Mouse (Mus musculus) CD4-positive helper T cell, adult 2 months (primary cell): ENCODE measurements around the gene Ranbp17.

Source experiments
- DNase-seq: peaks from one replicate; pipeline ENCODE4 v3.0.0-alpha.2; 2012; ENCODE audit warnings: low read depth, missing footprints, low spot score

The Ranbp17 gene

DNA sequence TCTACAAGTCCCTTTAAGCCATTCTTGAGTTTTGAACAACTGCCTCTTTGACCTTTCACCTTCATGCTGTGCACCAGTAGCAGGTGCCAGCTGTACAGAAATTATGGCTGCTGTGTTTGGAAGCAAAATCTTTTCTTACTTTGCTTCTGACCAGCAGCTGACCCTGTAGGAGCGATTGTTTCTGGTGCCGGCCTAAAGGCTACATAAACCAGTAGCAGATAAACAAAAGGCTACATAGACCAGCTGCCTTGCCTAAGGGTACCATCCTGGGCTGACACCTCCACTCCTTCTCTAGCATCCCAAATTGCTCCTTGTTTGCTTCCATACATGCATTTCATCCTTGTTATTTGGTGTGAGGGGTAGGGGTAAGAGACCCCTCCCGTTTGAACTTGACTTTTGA is 279.4 kb downstream of the Ranbp17 start:
- no peak for DNase-seq

DNA sequence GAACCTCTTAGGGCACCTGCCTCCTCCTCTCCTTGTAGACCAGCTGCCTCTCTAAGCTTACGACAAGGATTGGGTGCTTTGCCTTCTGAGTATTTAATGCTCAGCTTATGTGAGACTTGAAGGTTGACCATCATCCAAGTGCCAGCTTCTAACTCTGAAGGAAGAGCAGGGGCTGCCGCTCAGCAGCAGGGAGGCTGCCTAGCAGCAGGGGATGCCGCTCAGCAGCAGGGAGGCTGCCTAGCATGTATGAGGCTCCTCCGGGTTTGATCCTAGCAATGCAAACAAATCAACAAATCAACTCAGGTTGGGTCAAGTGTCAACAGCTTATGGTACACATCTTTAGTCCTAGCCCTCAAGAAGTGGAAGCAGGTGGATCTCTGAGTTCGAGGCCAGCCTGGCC is 281.5 kb downstream of the Ranbp17 start:
- DNase-seq: no peak

DNA sequence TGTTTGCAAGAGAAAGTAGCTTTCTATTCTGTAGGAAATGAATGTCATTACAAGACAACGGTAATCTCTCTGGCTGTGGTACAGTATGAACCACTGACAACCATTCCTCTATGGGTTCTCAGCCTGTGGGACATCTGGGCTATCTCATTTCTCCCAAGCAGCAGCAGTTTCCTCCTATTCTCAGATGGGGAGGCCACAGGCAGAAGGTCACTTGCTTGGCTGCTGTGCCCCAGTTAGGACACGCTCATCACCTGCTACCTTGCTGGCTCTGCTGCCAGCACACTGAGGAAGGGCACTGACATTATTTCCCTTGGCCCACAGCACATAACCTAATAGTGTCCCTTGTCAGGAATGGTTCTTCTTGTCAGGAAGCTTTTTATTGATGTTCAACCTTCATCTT is 285.4 kb downstream of the Ranbp17 start:
- DNase-seq: no peak

DNA sequence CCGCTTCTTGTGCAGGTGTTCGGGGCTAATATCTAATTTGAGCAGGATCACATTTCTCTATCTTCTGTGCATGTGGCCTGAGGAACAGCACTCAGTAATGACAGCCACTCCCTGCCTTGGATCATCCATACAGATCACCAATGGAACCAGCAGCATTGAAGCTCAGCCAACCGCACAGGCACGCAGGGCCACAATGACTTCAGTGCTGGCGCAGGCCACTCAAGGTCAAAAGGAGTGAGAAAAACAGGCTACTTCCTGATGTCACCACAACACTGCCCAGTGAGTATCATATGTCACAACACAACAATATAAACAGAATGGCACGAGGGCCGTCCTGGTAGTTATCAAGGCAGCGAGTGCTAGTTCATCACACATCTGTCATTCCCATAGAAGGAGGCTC is 287.0 kb downstream of the Ranbp17 start:
- DNase-seq: no peak

DNA sequence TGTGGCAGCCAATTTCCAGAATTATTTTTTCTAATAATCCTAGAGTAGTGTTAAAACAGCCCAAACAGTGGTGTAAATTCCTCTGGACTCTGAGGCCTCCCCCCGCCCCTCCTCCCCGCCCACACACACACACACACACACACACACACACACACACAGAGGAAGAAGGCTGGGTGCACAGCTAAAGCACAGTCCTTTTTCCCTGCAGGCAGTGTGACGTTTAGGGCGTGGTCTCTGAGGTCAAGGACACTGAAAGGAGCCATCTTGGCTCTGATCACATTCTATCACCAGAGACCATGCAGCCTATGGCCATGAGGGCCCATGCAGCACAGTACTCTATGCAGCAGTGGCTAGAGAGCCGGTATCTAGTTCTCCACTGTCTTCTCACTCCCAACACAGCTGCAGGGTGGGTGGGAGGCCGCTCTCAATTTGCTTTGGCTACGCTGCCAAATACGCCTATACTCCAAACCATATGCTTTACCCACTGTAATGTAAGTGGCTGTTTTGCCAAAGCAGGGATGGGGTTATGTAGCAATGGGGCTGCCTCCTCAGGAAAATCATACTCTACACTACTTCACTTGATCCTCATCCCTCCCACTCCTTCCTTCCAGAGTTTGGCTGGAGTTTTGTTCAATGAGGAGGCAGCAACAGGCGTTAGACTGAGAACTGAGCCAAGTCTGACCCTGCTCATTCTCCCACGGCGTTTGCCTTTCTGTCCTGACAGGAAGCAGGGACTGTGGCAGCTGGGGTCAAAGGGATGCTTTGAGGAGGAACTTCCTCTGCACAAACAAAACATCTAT is 291.8 kb downstream of the Ranbp17 start:
- no peak for DNase-seq

DNA sequence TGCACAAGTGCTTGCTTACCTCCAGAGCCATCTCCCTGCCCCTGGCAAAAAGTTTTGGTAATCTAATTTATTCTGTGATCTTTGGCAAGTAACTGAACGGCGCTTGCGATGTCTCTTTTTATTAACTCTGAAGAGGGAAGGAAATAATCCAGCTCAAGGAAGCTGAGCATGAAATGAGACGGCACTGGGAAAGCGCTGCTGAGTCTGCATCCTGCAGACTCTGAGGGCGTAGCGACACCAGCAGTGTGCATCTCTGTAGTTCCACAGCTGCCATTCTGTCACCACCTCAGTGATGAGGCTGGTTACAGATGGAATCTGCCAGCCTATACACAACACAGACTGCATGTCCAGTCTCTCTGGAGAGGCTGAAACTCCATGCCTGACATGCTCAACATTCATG is 292.8 kb downstream of the Ranbp17 start:
- no peak for DNase-seq

DNA sequence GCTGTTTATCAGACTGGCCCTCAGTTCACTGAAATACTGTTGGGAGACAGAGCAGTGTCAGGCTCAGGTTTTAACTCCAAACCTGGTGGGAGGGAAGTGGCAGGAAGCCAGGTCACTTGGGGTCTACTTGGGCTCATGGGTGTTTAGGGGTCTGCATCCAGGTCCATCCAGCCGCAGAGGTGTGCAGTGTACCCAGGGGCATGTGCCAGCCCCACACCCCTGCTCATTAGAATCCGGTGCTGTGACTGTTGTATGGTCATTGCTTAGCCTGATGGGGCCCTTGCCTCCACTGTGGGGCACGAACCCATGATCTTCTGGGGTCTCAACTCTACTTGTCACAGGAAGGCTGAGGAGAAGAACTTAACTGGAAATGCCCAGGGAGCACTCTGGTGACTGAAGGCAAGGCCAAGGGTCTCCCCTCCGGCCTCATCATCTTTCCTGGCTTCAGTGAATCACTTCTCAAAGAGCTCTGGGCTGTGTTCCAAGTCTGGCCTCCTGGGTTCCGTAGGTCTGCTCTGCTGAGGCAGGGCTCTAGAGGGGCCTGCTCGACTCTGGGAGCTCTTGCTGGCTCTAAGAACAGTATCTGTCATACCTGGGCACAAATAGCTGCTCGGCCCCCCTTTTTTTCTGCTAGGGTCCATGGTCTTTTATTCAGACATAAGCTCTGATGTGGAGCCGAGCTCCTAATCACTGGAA is 296.0 kb downstream of the Ranbp17 start:
- no peak for DNase-seq

DNA sequence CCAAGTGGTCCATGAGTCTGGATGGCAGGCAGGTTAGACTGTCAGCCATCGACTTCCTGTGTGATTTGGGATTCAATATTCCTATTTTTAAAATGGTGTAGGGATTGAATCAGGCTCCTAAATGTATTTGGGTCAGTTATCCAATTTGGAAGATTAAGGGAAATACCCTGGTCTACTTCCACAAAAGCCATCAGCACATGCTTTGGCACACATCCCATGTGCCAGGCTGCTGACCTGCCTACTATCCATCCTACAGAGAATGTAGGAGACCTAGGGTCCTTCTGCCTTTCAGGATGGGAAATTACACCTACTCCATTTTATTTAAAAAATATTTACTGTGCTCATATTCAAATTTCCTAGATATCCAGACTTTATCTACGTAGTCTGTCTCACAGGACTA is 306.1 kb downstream of the Ranbp17 start:
- no peak for DNase-seq

DNA sequence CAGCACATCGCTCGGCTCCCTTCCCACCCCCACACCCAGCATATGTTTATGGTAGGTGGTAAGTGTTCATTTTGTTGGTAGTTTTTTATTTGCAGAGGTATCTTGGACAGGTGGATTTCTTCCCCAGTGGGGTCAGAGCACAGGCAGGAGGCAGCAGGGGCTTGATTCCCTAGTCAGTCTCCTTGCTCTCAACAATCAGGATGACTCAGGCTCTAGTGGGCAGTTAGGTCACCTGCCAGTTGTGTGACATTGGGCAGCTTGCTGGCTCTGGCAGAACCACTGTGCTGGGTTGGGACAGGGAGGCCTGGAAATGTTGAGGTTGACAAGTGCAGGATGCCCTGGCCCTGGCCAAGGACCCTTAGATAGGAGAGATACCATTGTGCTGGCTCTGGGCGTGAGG is 308.6 kb downstream of the Ranbp17 start:
- DNase-seq: no peak

DNA sequence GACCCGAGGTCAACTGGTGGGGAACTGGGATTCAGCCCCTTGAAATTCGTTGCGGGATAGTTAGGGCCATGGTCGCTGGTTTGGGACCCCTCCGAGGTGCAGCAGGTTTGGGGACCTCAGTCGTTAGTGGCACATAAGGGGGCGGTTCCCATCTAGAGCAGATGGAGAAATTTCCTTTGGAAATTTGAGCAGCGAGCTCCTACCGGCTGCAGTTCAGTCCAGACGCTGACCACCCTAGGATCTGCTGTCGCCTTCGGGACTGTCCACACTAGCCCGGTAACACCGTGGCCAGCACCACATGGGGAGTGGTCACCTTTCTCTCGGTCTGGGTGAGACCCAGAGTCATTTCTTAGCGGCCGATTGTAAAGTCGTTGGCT is 309.2 kb downstream of the Ranbp17 start:
- no peak for DNase-seq

DNA sequence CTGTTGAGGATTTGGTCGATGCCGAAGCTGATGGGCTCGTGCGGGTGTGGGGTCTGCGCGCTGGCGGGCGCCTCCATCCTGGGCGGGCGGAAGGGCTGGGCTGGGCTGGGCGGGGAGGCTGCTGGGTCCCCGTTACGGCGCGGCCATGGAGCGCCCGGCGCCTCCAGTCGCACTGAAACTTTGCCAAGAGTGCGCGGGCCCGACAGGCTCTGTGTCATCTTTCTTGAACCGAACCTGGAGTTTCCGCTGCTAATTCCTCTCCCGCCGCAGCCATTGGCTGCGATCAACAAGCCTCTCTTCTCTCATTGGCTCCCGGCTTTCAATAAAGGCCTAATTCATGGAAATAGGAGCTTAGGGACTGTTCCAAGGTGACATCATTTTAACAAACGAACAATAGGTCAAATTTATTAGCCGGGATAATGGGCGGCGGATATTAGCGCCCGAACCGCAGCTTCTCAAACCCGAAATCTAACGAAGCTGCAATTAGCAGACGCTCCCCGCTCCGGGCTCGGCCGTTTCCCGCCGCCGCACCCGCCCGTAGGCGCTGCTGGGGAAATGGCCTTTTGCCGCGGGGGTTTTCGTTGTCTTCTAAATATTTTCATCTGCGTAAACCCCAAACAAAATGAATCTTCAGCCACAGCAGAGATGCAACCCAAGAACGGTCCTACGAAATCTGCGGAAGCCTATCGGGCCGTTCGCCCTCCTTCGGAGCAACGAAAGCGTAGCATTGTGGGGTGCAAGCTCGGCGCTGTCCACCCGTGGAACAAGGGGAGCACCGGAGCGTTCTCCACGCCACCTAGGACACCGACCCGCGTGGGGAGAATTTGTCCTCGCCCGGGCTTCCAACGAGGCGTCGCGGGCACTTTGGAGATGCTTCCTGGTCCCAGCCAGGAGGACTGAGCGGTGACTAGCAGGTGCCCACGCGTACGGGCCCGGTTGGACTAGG is 309.9 kb downstream of the Ranbp17 start, which contains the start of gene Tlx3:
TSS of gene Tlx3 (minus strand) at position 207 of the 946 bp plus-strand sequence.
- no peak for DNase-seq

DNA sequence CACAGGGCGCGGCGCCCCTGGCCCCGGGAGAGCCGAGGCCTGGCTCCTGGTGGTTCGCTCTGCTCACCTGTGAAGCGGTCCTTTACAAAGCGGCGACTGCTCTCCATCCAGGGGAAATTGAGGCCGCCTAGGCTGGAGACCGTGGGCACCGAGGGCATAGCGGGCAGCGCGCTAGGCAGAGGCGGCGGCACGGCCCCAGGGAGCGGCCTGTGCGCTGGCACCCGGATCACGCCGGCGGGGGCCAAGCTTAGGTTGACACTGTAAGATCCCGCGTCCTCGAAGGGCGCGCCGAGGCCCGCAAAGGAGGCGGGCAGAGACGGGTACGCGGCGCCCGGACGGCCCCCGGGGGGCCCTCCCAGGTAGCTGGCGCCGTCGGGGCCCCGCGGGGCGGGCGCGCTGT is 310.6 kb downstream of the Ranbp17 start:
- DNase-seq: no peak

DNA sequence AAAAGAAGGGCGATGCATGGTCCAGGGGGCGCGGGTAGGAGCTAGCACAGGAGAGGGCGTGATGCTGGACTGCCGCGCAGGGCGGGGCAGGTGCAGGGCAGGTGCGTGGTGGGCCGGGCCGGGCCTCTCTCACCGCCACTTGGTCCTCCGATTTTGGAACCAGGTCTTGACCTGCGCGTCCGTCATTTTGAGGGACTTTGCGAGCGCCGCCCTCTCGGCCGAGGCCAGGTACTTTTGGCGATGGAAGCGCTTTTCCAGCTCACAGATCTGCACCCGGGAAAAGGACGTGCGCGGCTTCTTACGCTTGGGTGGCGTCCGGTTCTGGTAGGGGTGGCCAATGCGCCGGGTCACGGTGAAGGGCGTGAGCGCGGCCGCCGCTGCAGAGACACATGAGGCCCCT is 311.2 kb downstream of the Ranbp17 start:
- no peak for DNase-seq

DNA sequence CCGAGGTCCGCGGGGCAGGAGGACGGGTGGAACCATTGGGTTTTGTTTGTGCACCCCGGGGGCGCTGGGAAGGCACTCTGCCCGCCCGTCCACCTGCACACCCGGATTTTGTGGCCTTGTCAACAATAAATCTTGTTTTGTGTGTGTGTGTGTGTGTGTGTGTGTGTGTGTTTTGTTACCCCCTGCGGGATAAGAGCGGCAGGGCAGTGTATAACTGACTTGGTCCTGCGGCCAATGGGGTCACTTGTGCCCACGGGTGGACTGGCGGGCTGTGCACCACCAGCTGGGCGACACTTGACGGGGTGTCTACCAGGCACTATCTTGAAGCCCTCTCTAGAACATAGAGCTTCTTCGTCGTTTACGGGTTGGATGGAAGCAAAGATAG is 311.9 kb downstream of the Ranbp17 start:
- no peak for DNase-seq

DNA sequence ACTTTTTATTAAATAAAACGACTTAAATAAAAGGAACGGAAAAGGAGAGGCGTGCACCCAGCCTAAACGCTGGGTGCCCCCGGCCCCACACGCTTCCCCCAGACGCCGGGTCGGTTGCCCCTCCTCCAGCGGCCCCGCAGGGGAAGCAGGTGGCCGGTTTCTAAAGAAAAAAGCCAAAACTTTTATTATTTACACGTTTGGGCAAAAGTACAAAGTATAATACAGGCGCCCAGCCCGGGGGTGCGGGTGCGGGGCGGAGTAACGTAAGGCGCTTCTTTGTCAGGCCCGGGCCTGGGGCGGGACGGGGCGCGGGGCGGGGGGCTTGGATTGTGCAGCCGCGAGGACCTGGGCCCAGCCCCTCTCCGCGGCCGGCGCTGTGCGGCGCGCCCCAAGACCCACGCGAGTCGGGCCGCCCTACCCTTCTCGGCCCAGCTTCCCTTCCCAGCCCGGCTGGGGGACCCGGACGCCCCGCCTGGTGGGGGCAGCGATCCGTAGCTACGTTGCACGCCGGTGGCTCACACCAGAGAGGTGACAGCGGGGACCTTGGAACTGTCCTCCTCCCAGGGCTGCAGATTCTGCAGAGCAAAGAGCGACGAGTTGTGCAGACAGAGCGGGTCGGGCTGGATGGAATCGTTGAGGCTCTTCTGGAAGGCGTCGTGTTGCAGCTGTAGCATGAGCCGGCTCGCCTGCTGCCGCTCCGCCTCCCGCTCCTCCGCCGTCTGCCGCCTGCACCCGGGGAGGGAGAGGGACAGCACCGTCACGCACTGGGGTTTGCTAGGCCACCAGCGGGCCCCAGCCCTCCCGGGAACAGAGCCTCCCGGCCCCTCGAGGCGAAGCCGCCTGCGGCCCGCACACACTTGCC is 312.6 kb downstream of the Ranbp17 start:
- DNase-seq: no peak

DNA sequence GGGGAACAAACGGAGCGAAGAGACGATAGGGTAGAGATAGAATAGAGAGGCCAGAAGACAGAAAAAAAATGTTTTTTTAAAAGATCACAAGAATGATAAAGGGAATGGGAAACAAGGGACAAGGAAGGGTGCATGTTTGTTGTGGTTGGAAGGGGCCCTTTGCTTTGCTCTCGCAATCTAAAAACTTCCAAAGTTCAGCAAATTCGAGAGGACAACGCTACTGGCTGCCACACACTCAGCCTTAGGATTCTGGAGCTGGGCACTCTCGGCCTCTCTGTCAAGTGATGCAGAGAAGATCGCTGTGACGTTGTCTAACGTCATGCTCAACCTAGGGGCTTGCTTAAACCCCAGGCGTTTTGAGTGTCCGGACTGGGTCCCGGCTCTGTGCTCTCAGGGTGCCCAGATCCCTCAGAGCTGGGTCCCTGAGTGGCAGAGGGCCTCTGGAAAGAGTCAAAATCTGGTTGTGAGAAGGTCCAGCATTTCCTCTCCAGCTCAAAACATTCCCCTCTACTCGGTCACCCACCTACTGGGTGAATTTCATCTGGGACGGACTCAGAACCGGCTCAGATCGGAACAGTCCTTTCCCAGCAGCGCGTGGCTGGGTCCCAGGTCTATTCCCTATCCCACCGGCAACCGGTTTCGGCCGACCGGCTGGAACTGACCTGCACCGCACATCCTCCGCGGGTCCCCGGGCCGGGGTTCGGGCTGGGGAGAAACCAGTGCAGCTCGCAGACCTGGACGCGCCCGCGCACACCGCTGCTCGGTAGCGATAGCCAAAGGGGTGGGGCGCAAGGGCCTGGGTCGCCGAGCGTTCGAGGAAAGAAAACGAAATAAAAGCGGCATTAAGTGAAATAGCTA is 313.4 kb downstream of the Ranbp17 start:
- no peak for DNase-seq

DNA sequence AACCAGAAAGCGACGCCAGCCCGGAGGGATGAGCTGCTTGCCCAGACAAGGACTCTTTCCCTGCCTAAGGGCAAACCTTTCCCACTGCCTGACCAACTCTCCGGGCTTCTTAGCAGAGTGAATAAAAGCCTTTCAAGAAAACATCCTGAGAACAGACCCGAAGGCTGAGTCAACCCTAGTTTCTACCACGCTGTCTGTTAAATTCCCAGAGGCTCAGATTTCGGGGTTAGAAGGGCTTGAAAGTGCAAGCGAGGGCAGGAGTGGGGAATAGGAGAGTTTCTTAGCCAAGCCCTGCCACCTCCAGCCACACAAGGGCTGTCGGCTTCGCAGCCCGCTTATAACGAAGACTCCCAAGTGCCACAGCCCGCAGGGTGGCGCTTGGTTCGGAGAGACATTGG is 314.4 kb downstream of the Ranbp17 start:
- no peak for DNase-seq

DNA sequence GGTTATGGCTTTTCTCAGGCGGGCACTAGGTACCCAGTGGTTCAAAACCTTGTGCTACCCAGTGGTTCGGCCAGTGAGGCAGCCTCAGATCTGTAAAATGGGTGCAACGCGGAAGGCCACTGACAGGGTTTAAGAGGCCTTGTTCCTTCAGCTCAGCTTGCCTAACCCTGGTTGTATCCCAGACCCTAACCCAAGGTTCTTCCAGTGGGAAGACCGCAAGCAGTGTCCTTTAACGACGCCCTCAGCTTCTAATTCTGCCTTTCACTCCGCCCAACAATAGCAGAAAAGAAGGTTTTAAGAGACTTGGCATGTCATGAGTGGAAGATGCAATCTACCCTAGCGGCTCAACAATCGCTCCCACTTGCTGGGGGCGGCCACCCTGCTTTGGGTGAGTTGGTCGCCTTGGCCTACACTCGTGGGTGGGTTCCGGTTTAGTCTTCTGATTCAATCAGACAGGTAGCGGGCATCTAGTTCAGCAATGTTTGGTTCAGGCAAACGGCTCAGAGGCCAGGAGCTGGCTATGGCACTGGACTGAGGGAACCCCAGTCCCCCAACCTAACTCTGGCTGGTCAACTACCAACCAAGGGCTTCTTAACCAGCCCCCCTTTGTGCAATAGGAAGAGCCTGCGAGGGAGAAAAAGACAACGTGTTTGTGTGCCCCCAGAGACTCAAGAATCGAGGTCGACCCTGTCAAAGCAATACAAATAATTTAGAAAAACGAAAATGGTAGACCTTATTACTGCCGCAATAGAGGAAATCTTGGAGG is 315.0 kb downstream of the Ranbp17 start:
- no peak for DNase-seq

DNA sequence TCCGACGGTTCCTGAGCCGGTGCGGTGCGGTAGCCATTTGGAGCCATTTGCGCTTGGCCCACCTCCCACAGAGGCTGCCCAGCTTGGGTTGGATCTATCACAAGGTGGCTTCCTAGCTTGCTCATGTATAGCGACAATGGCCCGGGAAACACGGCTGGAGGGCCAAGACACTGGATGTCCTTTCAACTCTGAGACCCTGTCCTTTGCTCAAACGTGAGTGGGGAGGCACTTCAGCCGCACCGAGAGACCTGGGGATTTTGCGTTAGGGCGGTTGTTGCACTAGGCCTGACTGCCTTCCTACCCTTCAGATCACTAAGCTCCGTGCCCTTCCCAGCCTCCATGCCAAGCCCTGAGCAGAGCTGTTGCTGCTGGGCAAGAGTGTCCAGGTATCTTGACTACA is 315.9 kb downstream of the Ranbp17 start:
- no peak for DNase-seq

DNA sequence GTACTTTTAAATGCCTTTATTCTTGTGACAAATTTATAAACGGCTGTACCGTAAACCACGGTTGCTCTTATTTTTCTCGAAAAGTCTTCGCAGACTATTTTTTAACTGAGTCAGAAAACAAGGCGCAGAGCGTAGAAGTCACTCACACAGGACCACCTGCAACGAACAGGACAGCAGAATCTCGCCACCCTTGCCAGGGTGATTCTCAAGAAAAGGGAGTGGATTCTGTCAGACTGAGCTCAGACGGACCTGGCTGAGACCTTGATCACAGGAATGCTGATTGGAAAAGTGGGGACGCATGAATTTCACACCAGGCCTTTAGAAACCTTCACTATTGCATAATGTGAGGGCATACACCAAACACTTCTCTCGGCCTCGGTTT is 316.4 kb downstream of the Ranbp17 start:
- DNase-seq: no peak
